12 mouse cellular contexts compared by ENCODE assay signal in the genomic region with DNA sequence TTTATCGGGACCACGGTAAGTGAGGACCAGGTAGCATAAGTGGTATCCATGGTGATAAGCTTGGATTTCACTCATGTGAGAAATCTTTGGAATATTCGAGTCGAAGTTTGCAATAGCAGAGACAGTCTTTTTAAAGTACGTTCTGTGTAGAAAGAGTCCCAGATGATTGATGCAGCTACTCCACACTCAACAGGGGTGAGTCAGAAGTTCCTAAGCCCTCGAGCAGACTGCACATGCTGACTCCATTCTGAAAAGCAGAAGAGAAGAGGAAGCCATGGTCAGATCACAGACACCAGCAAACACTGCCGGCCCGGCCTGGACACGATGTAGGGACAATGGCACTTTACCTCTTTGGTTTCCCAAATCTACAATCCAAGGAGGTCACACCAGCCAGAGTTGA.
DNase-seq lines count a peak whose midpoint lies in the region.
"Had no signal": no experiment of that assay in that cellular context is flagged by ENCODE, and none has a peak within 500 bp of the region (broad histone marks: within the 10 kb centered on the region; RNA-seq: fewer than 3 reads in every experiment).

No protein-coding gene starts in this region.

- DNase-seq in adrenal gland, adult (ENCODE audit: inconsistent age in 2 of 2, low spot score in 1 of 2): peak; percentile 38 to 77
- no peak for DNase-seq in adrenal gland, postnatal 4 days (ENCODE audit: low spot score in 2 of 2)
- peak; percentile 12 for DNase-seq in NIH3T3 (ENCODE audit: low read depth)
- DNase-seq in adrenal gland, postnatal 14 days: peak; percentile 21
- DNase-seq in ovary, postnatal 14 days (ENCODE audit: low spot score): no peak
- no peak for DNase-seq in layer of hippocampus, adult 9-11 months
- DNase-seq in heart, adult 9 months (ENCODE audit: low spot score in 2 of 2): no peak
- DNase-seq: cerebellum, adult 8-10 months; cerebellum, postnatal 14 days; embryo, embryonic 11 days; gastrocnemius, postnatal 25 days; kidney, adult 18-20 months had no signal

Comparison
In these comparisons a context has a peak if more than half of its experiments do, and no peak if none do; other contexts are left out.
1. DNase-seq: peak in adrenal gland, adult (2 of 2), NIH3T3 (single experiment) and adrenal gland, postnatal 14 days (single experiment); none in adrenal gland, postnatal 4 days (0 of 2), ovary, postnatal 14 days (single experiment), layer of hippocampus, adult 9-11 months (single experiment) and heart, adult 9 months (0 of 2).